Mouse (Mus musculus): ENCODE measurements around the gene Tex14.
"Not testable (repeated sequence)": the region's sequence is repeated elsewhere in the genome, so short reads cannot be mapped to it uniquely, and the experiment has no call there.

The Tex14 gene

GRCm38 (mm10) chr11:87426450-87427250 is 21.8 kb downstream of the Tex14 start:
- DNase-seq: peak; percentile 89 to 92

GRCm38 (mm10) chr11:87427273-87428050 is 22.6 kb downstream of the Tex14 start:
- DNase-seq: no peak

- no peak for DNase-seq
Observed at GRCm38 (mm10) chr11:87428051-87428673, 23.3 kb downstream of the Tex14 start.

DNA sequence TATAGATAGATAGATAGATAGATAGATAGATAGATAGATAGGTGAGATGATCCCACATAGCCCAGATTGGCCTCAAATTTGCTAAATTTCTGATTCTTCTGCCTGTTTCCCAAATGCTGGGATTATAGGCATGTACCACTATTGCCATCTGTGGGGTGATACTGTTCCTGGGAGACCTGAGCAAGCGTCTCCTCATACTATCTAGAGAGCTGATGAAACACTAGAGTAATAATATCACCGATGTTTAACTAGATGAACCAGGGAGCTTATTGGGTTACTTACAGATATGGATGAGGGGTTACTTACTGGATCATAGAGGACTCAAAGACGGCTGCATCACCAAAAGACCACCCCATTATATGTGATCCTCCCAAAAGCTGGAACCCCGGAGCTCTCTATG is 24.5 kb downstream of the Tex14 start:
- no peak for DNase-seq

DNA sequence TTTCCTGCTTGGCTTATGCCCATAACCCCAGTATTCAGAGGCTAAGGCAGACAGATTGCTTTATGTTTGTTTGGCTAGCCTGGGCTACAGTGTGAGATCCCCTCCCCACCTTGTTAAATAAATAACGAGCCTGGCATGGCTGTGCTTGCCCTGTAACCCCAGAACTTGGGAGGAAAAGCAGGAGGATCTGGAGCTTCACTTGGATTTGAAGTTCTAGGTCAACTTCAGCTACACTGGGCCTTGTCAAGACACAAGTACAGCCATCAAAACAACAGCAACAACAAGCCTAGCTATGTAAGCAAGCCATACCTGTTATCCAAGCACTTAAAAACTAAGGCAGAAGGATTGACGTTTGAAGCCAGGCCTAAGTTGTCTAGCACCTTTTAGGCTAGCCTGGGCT is 25.5 kb downstream of the Tex14 start:
- no peak for DNase-seq

GRCm38 (mm10) chr11:87431813-87432212 is 26.9 kb downstream of the Tex14 start:
- DNase-seq: not testable (repeated sequence)

- no peak for DNase-seq
Observed at GRCm38 (mm10) chr11:87432447-87432846, 27.6 kb downstream of the Tex14 start.

- DNase-seq: no peak
Observed at GRCm38 (mm10) chr11:87432933-87433669, 28.2 kb downstream of the Tex14 start.

DNA sequence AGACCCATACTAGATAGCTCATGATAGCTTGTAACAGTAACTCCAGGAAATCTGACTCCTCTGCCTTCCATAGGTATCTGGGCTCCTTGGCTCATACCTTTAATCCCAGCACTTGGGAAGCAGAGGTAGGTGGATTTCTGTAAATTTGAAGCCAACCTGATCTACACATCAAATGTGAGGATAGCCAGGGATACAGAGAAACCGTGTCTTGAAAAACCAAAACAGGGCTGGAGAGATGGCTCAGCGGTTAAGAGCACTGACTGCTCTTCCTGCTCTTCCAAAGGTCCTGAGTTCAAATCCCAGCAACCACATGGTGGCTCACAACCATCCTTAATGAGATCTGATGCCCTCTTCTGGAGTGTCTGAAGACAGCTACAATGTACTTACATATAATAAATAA is 30.2 kb downstream of the Tex14 start:
- not testable (repeated sequence) for DNase-seq

- no peak for DNase-seq
Observed at GRCm38 (mm10) chr11:87436326-87437232, 31.7 kb downstream of the Tex14 start.

GRCm38 (mm10) chr11:87439796-87440420 is 35.0 kb downstream of the Tex14 start:
- no peak for DNase-seq

GRCm38 (mm10) chr11:87442643-87443372 is 37.9 kb downstream of the Tex14 start:
- peak; percentile 70 to 90 for DNase-seq

GRCm38 (mm10) chr11:87443373-87443883 is 38.6 kb downstream of the Tex14 start:
- peak in 1 of 2 experiments; percentile 70 for DNase-seq

DNA sequence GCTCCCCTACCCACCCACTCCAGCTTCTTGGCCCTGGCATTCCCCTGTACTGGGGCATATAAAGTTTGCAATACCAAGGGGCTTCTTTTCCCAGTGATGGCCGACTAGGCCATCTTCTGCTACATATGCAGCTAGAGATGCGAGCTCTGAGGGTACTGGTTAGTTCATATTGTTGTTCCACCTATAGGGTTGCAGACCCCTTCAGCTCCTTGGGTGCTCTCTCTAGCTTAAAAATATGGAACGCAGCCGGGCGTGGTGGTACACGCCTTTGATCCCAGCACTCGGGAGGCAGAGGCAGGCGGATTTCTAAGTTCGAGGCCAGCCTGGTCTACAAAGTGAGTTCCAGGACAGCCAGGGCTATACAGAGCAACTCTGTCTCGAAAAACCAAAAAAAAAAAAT is 39.2 kb downstream of the Tex14 start:
- not testable (repeated sequence) for DNase-seq

GRCm38 (mm10) chr11:87444735-87445428 is 40.0 kb downstream of the Tex14 start:
- DNase-seq: no peak

GRCm38 (mm10) chr11:87445593-87445992 is 40.7 kb downstream of the Tex14 start:
- DNase-seq: not testable (repeated sequence)

DNA sequence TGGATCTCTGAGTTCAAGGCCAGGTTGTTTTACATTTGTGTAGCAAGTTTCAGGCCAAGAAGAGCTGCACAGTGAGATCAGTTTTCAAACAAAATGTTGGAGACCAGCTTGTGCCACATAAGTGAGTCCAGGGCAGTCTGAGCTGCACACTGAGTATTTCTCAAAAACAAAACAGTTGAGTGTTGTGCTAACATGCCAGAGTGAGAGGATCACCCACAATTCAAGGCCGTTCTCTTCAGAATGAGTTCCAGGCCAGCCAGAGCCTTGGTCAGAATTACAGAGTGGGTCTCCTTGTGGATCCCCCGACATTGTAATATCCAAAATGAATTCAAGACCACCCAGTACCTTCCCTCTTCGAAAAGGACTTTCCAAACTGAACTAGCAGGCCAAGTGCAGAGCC is 41.3 kb downstream of the Tex14 start:
- no peak for DNase-seq

DNA sequence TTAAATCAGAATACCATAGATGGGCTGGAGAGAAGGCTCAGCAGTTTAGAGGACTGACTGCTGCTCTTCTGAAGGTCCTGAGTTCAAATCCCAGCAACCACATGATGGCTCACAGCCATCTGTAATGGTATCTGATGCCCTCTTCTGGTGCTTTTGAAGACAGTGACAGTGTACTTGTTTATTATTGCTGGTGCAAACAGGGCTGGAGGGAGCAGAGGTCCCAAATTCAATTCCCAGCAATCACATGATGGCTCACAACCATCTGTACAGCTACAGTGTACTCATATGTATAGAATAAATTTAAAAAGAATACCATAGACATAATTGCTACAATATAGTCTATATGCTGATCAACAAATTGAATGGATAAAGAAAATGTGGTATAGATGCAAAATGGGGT is 42.6 kb downstream of the Tex14 start:
- no peak for DNase-seq

GRCm38 (mm10) chr11:87448081-87448475 is 43.2 kb downstream of the Tex14 start:
- DNase-seq: peak; percentile 95 to 98
